Mouse (Mus musculus) kidney, embryonic 16.5 days (tissue): ENCODE measurements around the gene Prtn3. TPM values are rescaled to one million over a fixed set of nuclear protein-coding genes. Genes with fewer than 3 reads are reported as not detected.

Experiments used
- ATAC-seq: fragments of 200-750 bp; cut with Nextera tagmentation; 2 replicates; pipeline ENCODE4 v1.8.0; 2017; ENCODE audit warnings: moderate TSS enrichment; ENCODE audit not compliant: low FRiP score, low TSS enrichment
- H3K27ac ChIP-seq: fragments of 300-500 bp; sonication (generic); 2 replicates; pipeline ENCODE4 v1.5.1; 2014; ENCODE audit warnings: low read length
- H3K27me3 ChIP-seq: fragments of 300-500 bp; sonication (generic); 2 replicates; pipeline ENCODE4 v1.6.1; 2014; ENCODE audit warnings: low read length, control low read depth, mixed read lengths; ENCODE audit not compliant: insufficient read depth
- H3K36me3 ChIP-seq: fragments of 300-500 bp; sonication (generic); 2 replicates; pipeline ENCODE4 v1.6.1; 2014; ENCODE audit warnings: low read length, control low read depth, mixed read lengths; ENCODE audit not compliant: insufficient read depth
- H3K4me1 ChIP-seq: fragments of 300-500 bp; sonication (generic); 2 replicates; pipeline ENCODE4 v1.6.1; 2014; ENCODE audit warnings: low read length, control low read depth, mixed read lengths; ENCODE audit not compliant: insufficient read depth
- H3K4me2 ChIP-seq: fragments of 300-500 bp; sonication (generic); replicated peaks from 2 replicates; pipeline ENCODE4 v1.6.1; 2014; ENCODE audit warnings: low read depth, low read length
- H3K4me3 ChIP-seq: fragments of 300-500 bp; sonication (generic); 2 replicates; pipeline ENCODE4 v1.5.1; 2014; ENCODE audit warnings: mild to moderate bottlenecking, low read length
- H3K9ac ChIP-seq: fragments of 300-500 bp; sonication (generic); replicated peaks from 2 replicates; pipeline ENCODE4 v1.6.1; 2014; ENCODE audit warnings: low read length
- H3K9me3 ChIP-seq: fragments of 300-500 bp; sonication (generic); 2 replicates; pipeline ENCODE4 v1.6.1; 2016; ENCODE audit warnings: low read length, control low read depth
- WGBS: fragments of 180-500 bp; shearing (Covaris S2); extraction: QIAGEN DNeasy Blood & Tissue Kit; methylation state at CpG from one replicate; pipeline ENCODE4 v1.1.7; 2014; 5-methylcytosine and 5-hydroxymethylcytosine counted together
- polyA plus RNA-seq: library from polyadenylated mRNA; unstranded; fragments of >200 nt; fragmentation: Nextera tagmentation; extraction: Ambion mirVana; gene quantifications from 2 replicates; pipeline ENCODE4 v1.2.1, GENCODE M21; 2015

Gene Prtn3
- polyA plus RNA-seq, 1 experiment from 2014 or later = 7.9 TPM

DNA sequence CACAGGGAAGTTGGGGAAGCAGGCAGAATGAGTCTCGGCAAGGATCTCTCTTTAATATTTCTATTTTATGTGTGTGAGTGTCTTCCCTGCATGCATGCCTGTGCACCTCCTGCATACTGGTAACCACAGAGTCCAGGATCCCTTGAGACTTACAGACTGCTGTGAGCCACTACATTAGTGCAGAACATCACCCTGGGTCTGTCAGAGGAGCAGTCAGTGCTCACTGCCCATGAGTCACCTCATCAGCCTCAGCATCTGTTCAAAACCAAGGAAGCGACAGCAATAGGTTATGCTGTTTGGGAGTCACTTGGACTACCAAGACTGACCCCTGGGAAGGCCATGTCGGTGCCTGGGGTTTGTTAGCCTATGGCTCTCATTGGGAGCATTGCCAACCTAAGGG is 32.0 kb upstream of the Prtn3 start:
- Histone ChIP-seq H3K9me3 (no peaks in the 10 kb centered on the region), H3K27ac (peak overlapping the region; percentile 61), H3K9ac (peak overlapping the region; percentile 35; the same call in 1 of the 2 replicates), H3K27me3 (no peaks in the 10 kb centered on the region), H3K4me1 (peaks cover 41% of the 10 kb centered on the region), H3K4me3 (no peak overlapping the region), H3K4me2 (no peak overlapping the region), H3K36me3 (no peaks in the 10 kb centered on the region)
- ATAC-seq = no peak
- 63% methylated on average over 3 of the region's 3 CpGs for WGBS

DNA sequence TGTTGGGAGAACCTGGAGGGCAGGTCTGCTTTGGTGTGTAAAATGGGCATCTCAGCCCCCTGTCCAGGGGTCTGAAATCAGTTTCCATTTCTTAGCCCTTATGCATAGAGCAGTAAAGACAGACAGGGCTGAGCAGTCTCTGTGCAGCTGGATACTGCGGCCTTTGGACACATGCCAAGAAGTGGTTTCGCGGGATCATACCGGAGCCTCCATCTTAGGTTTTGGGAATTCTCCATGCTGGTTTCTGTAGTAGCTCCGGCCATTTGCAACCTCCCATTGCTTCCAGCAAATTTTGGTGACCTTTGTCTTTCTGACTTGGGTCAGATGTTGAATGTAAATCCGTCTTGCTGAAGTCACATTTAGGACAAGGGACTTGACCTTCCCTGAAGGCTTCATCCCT is 30.8 kb upstream of the Prtn3 start:
- H3K27me3 ChIP-seq = no peaks in the 10 kb centered on the region
- H3K9ac ChIP-seq = no peak overlapping the region
- no peak overlapping the region for H3K4me3 ChIP-seq
- WGBS = 36% methylated on average over 6 of the region's 6 CpGs
- H3K9me3 ChIP-seq = no peaks in the 10 kb centered on the region
- no peak overlapping the region for H3K4me2 ChIP-seq
- ATAC-seq = no peak
- no peak overlapping the region for H3K27ac ChIP-seq
- H3K36me3 ChIP-seq = no peaks in the 10 kb centered on the region
- H3K4me1 ChIP-seq = peaks cover 52% of the 10 kb centered on the region

DNA sequence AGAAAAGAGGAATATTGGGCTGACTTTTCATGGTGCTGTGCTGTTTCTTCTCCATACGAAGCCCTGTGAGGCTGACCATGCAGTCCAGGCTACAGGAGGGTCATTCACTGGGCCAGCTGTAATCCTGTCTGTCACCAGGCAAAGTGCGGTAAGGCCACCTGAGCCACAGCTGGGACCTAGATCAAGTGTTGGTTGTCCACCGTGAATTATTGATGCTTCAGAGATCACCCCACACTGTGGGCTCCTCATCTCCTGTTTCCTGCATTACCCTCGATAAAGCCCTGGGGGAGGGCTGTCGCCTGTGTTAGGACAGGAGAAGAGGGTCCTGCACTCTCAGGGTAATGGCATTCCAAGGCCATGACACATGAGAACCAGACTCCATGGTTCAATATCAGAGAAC is 27.7 kb upstream of the Prtn3 start:
- no peak overlapping the region for H3K4me2 ChIP-seq
- H3K4me1 ChIP-seq = peaks cover 46% of the 10 kb centered on the region
- ATAC-seq = peak; percentile 68
- no peaks in the 10 kb centered on the region for H3K36me3 ChIP-seq
- no peak overlapping the region for H3K9ac ChIP-seq
- no peak overlapping the region for H3K4me3 ChIP-seq
- 0 out of 2 replicates have a peak overlapping the region, but pooled peaks have one; percentile 16 for H3K27ac ChIP-seq
- H3K9me3 ChIP-seq = no peaks in the 10 kb centered on the region
- no peaks in the 10 kb centered on the region for H3K27me3 ChIP-seq
- WGBS = 28% methylated on average over 5 of the region's 5 CpGs

DNA sequence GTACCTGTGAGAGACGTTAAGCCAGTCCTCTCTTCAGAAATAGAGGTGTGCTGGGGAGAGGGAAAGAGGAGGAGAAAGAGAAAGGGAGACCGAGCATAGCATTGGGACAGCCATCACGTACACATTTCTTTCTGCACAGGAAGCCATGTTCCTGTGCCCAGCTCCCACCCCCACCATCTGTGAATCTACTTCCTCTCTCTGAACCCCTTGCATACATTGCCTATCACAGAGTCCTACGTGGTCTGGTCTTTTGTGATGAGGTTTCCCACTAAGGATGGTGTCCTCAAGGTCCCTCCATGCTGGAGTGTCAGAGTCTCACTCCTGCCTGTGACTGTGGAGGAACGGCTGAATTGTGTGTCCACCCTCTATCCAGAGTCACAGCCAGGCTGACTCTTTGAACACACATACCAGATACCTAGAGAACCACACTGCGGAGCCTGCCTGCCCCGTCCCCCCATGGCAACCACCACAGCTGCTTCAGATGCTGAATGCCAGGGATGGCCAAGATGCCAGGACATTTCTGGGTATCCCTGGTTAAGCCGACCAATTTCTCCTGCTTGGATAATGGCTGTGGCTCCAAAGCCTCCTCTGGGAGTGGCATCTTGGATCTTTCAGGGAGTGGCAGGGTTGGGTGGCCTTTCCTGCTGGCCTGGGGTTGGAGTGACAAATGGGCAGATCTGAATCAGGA is 24.2 kb upstream of the Prtn3 start:
- H3K4me3 ChIP-seq = no peak overlapping the region
- no peak for ATAC-seq
- WGBS = 82% methylated on average over 8 of the region's 8 CpGs
- H3K27me3 ChIP-seq = no peaks in the 10 kb centered on the region
- H3K4me1 ChIP-seq = peaks cover 34% of the 10 kb centered on the region
- no peaks in the 10 kb centered on the region for H3K9me3 ChIP-seq
- H3K27ac ChIP-seq = no peak overlapping the region
- H3K9ac ChIP-seq = 0 out of 2 replicates have a peak overlapping the region, but pooled peaks have one; percentile 5
- H3K36me3 ChIP-seq = no peaks in the 10 kb centered on the region
- H3K4me2 ChIP-seq = no peak overlapping the region

DNA sequence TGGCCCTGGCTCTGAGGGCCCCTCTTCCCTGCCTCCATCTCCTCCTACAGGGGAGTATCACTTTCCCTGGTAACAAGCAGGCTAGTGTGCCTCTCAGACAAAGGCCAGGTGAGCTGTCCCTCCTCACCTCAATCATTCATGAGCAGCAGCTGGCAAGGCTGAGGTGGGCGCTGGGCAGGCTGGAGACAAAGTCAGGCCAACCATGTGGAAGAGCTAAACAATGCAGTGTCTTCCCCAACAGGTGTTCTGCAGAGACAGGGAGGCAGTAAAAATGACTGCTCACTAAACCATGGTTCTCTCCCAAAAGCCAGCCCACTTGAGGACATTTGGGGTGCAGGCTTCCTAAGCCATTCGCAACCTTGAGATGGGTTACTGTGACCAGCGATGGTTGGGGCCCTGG is 22.6 kb upstream of the Prtn3 start:
- H3K27me3 ChIP-seq = no peaks in the 10 kb centered on the region
- 61% methylated on average over 3 of the region's 3 CpGs for WGBS
- H3K4me2 ChIP-seq = peak overlapping the region; percentile 82
- H3K4me3 ChIP-seq = no peak overlapping the region
- H3K9me3 ChIP-seq = no peaks in the 10 kb centered on the region
- peak overlapping the region; percentile 92 for H3K9ac ChIP-seq
- H3K27ac ChIP-seq = peak overlapping the region; percentile 100
- no peak for ATAC-seq
- peaks cover 37% of the 10 kb centered on the region for H3K4me1 ChIP-seq
- H3K36me3 ChIP-seq = peaks cover 6% of the 10 kb centered on the region

DNA sequence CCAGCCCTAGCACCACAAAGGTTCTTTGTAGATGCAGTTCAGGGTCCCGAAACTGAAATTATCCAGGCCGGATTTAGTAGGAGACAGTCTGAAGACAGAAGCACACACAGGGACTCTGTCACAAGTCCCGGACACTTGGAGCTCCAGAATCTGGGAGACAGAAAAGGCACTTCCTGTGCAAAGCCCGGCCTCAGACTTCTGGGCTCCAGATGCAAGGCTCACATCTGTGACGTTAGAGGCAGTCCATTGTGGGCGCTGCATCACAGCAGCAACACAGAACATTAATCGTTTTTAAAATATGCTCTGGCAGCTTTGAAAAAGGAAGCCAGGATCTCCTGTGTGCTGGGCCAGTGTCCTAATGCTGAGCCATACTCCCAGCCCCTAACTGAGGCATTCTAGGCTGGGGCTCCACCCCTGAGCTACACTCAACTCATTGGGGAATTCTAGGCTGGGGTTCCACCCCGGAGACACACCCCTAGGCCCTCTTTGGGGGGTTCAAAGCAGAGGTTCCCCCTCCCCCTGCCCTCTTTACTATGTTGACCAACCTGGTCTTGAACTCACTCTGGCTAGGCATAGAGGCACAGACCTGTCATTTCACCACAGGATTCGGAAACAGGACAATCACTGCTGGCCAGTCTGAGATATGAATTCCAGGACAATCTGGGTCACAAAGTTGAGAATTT is 22.0 kb upstream of the Prtn3 start:
- H3K27ac ChIP-seq = peak overlapping the region; percentile 100
- peaks cover 43% of the 10 kb centered on the region for H3K4me1 ChIP-seq
- H3K27me3 ChIP-seq = no peaks in the 10 kb centered on the region
- H3K4me3 ChIP-seq = peak overlapping the region; percentile 98
- H3K36me3 ChIP-seq = peaks cover 12% of the 10 kb centered on the region
- H3K9me3 ChIP-seq = no peaks in the 10 kb centered on the region
- ATAC-seq = no peak
- peak overlapping the region; percentile 82 for H3K4me2 ChIP-seq
- peak overlapping the region; percentile 92 for H3K9ac ChIP-seq
- whole genome bisulfite sequencing = 35% methylated on average over 9 of the region's 9 CpGs

DNA sequence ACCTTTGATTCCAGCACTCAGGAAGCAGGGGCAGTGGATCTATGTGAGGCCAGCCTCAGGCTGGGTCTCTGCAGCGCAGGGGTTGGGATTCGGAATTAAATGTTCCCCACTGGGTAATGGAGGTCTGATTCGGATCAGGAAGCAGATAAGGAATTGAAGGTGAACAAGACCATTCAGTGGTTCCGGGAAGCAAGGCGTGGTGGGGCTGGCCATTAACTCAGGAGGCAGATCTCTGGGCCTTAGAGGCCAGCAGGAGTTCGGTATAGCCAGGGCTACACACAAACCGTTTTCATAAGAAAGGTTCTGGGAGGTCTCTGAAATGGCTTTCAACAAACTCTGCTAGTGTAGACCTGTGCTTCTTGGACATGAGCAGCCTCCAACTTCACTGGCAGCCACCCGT is 21.4 kb upstream of the Prtn3 start:
- Histone ChIP-seq H3K36me3 (peaks cover 17% of the 10 kb centered on the region), H3K4me3 (peak overlapping the region; percentile 98), H3K27ac (peak overlapping the region; percentile 100), H3K9me3 (no peaks in the 10 kb centered on the region), H3K4me2 (peak overlapping the region; percentile 82), H3K9ac (peak overlapping the region; percentile 92), H3K27me3 (no peaks in the 10 kb centered on the region), H3K4me1 (peaks cover 43% of the 10 kb centered on the region)
- no peak for ATAC-seq
- WGBS = 20% methylated on average over 8 of the region's 8 CpGs

DNA sequence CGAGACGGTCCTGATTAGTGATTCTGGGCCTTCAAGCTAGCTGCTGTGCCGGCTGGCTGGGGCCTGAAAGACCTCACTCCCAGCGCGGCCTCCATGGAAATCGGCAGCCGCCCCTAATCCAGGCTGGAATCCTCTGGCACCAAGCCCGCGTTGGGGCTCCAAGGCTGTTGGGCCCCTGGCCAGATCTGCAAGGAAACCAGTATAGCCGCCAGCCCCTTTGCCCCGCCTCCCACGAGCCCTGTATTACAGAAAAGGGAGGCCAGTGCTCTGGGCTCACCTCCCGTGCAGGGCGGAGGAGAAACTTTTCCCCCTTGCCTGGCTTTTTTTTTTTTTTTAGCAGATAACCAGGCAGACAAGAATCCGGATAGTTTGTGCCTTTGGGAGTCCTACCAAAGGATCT is 20.9 kb upstream of the Prtn3 start:
- no peaks in the 10 kb centered on the region for H3K9me3 ChIP-seq
- peak; percentile 64 for ATAC-seq
- peak overlapping the region; percentile 92 for H3K9ac ChIP-seq
- H3K27me3 ChIP-seq = no peaks in the 10 kb centered on the region
- peaks cover 44% of the 10 kb centered on the region for H3K4me1 ChIP-seq
- H3K4me3 ChIP-seq = peak overlapping the region; percentile 98
- WGBS = under 1% methylated on average over 15 of the region's 15 CpGs
- peak overlapping the region; percentile 82 for H3K4me2 ChIP-seq
- peak overlapping the region; percentile 100 for H3K27ac ChIP-seq
- peaks cover 17% of the 10 kb centered on the region for H3K36me3 ChIP-seq

DNA sequence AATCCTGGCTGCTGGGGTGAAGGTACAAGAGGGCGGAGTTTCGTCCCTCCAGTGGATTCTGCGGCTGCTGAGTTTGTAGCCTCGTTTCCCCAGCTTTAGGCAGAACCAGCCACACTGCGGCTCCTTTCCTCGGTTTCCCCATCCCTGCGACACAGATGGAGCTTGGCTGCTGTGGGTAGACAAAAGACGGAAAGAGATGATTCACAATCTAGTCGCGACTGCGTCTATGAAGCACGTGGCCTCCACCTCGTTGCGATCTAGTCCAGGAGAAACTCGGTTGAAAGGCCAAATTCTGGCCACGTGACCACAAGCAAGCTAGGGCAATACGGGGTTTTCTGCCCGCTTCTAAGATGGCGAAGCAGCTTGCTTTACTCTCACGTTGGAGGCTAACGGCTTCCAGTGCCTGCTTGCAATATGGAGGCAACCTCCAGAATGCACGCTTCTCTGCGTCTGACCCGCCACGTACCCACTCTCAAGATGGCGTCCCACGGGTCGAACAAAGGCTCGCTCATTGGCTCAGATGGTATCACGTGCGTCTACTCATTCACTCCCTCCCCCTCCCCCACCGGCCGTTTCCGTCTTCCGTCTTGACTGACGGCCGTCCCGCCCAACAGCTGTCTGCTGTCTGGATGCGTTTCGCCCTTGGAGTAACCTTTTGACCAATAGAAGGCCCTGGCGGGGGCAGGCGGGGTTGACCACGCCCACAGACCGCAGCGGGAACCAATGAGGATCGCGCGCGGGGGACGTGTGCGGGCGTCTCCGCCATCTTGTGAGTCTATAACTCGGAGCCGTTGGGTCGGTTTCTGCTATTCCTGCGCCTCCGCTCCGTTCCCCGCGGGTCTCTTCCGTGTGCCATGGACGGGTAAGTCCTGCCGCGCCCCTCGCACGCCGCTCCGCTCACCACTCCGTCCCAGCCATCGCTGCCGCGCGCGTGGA is 20.1 kb upstream of the Prtn3 start, which contains the start of gene Ptbp1:
Gene Ptbp1, plus strand, starts transcription at position 568 of the 936 bp plus-strand sequence.
- H3K27me3 ChIP-seq = no peaks in the 10 kb centered on the region
- peak; percentile 89 for ATAC-seq
- H3K9ac ChIP-seq = peak within 1 kb of the TSS; percentile 100
- WGBS = under 1% methylated on average over 75 of the region's 75 CpGs
- H3K27ac ChIP-seq = peak within 1 kb of the TSS; percentile 100
- H3K9me3 ChIP-seq = no peaks in the 10 kb centered on the region
- peaks cover 23% of the 10 kb centered on the region for H3K36me3 ChIP-seq
- peaks cover 51% of the 10 kb centered on the region for H3K4me1 ChIP-seq
- H3K4me2 ChIP-seq = peak within 1 kb of the TSS; percentile 100
- peak within 1 kb of the TSS; percentile 98 for H3K4me3 ChIP-seq
